Mouse (Mus musculus): ENCODE measurements around the gene Nkx1-1. TPM values are rescaled to one million over a fixed set of nuclear protein-coding genes. Genes with fewer than 3 reads are reported as not detected.
A peak's percentile ranks its signal among the peaks of the same experiment; 100 is the strongest.

The Nkx1-1 gene
- not detected in 2 replicates for polyA plus RNA-seq (2015; fragmentation: Nextera tagmentation; extraction: Ambion mirVana)

GRCm38 (mm10) chr5:33433201-33434138 is at the start of gene Nkx1-1:
TSS of gene Nkx1-1 (minus strand) at chr5:33433976.
- no peak within 1 kb of the TSS for H3K9ac ChIP-seq
- ATAC-seq (replicated peaks; ENCODE audit: insufficient number of reproducible peaks, insufficient read depth, low FRiP score, low read depth), result no peak
- no peaks in the 10 kb centered on the region for H3K36me3 ChIP-seq
- peaks cover 96% of the 10 kb centered on the region for H3K27me3 ChIP-seq
- no peak within 1 kb of the TSS for H3K27ac ChIP-seq
- peaks cover 51% of the 10 kb centered on the region for H3K4me1 ChIP-seq (replicated peaks)
- peak within 1 kb of the TSS; percentile 53 for H3K4me2 ChIP-seq
- no peaks in the 10 kb centered on the region for H3K9me3 ChIP-seq (replicated peaks)
- WGBS, result under 1% methylated on average over 89 of the region's 90 CpGs
- peak within 1 kb of the TSS; percentile 34 for H3K4me3 ChIP-seq

- peaks cover 29% of the 10 kb centered on the region for H3K27me3 ChIP-seq
- ATAC-seq (replicated peaks; ENCODE audit: insufficient number of reproducible peaks, insufficient read depth, low FRiP score, low read depth), result no peak; the same call in 1 of the 2 replicates
- no peak overlapping the region for H3K4me2 ChIP-seq
- 35% methylated on average over 7 of the region's 7 CpGs for WGBS
- H3K9ac ChIP-seq, result no peak overlapping the region
- no peaks in the 10 kb centered on the region for H3K9me3 ChIP-seq (replicated peaks)
- H3K4me1 ChIP-seq (replicated peaks), result peaks cover 19% of the 10 kb centered on the region
- no peak overlapping the region for H3K4me3 ChIP-seq
- H3K27ac ChIP-seq, result no peak overlapping the region
- no peaks in the 10 kb centered on the region for H3K36me3 ChIP-seq
Observed at GRCm38 (mm10) chr5:33481318-33481685, 47.5 kb upstream of the Nkx1-1 start.

- Histone ChIP-seq H3K9ac (no peak overlapping the region), H3K36me3 (no peaks in the 10 kb centered on the region), H3K4me3 (no peak overlapping the region), H3K9me3 (replicated peaks) (no peaks in the 10 kb centered on the region), H3K27me3 (peaks cover 29% of the 10 kb centered on the region), H3K4me2 (no peak overlapping the region), H3K27ac (no peak overlapping the region), H3K4me1 (replicated peaks) (peaks cover 13% of the 10 kb centered on the region)
- ATAC-seq (replicated peaks; ENCODE audit: insufficient number of reproducible peaks, insufficient read depth, low FRiP score, low read depth), result no peak; the same call in 1 of the 2 replicates
- 61% methylated on average over 26 of the region's 26 CpGs for WGBS
Observed at GRCm38 (mm10) chr5:33480582-33481317, 47.0 kb upstream of the Nkx1-1 start.

- Histone ChIP-seq H3K27ac (no peak overlapping the region), H3K36me3 (no peaks in the 10 kb centered on the region), H3K9me3 (replicated peaks) (no peaks in the 10 kb centered on the region), H3K9ac (no peak overlapping the region), H3K4me1 (replicated peaks) (no peaks in the 10 kb centered on the region), H3K4me3 (no peak overlapping the region), H3K27me3 (peaks cover 19% of the 10 kb centered on the region), H3K4me2 (no peak overlapping the region)
- ATAC-seq (replicated peaks; ENCODE audit: insufficient number of reproducible peaks, insufficient read depth, low FRiP score, low read depth), result no peak
- WGBS, result 67% methylated on average over 11 of the region's 11 CpGs
Observed at GRCm38 (mm10) chr5:33465464-33465863, 31.7 kb upstream of the Nkx1-1 start.

GRCm38 (mm10) chr5:33464390-33464789 is 30.6 kb upstream of the Nkx1-1 start:
- WGBS, result 64% methylated on average over 7 of the region's 7 CpGs
- Histone ChIP-seq H3K27me3 (peaks cover 23% of the 10 kb centered on the region), H3K4me2 (no peak overlapping the region), H3K27ac (no peak overlapping the region), H3K36me3 (no peaks in the 10 kb centered on the region), H3K4me3 (no peak overlapping the region), H3K9ac (no peak overlapping the region), H3K9me3 (replicated peaks) (no peaks in the 10 kb centered on the region), H3K4me1 (replicated peaks) (no peaks in the 10 kb centered on the region)
- ATAC-seq (replicated peaks; ENCODE audit: insufficient number of reproducible peaks, insufficient read depth, low FRiP score, low read depth), result no peak

GRCm38 (mm10) chr5:33459111-33459510 is 25.3 kb upstream of the Nkx1-1 start:
- no peak for ATAC-seq (replicated peaks; ENCODE audit: insufficient number of reproducible peaks, insufficient read depth, low FRiP score, low read depth)
- no peaks in the 10 kb centered on the region for H3K9me3 ChIP-seq (replicated peaks)
- peaks cover 12% of the 10 kb centered on the region; the same call in 1 of the 2 replicates for H3K27me3 ChIP-seq
- H3K27ac ChIP-seq, result no peak overlapping the region
- 59% methylated on average over 2 of the region's 2 CpGs for WGBS
- no peak overlapping the region for H3K9ac ChIP-seq
- no peak overlapping the region for H3K4me3 ChIP-seq
- H3K36me3 ChIP-seq, result no peaks in the 10 kb centered on the region
- no peaks in the 10 kb centered on the region for H3K4me1 ChIP-seq (replicated peaks)
- no peak overlapping the region for H3K4me2 ChIP-seq

GRCm38 (mm10) chr5:33458132-33458622 is 24.4 kb upstream of the Nkx1-1 start:
- H3K4me2 ChIP-seq, result no peak overlapping the region
- no peaks in the 10 kb centered on the region for H3K36me3 ChIP-seq
- no peaks in the 10 kb centered on the region for H3K9me3 ChIP-seq (replicated peaks)
- H3K4me3 ChIP-seq, result no peak overlapping the region
- WGBS, result 61% methylated on average over 3 of the region's 3 CpGs
- H3K9ac ChIP-seq, result no peak overlapping the region
- H3K27ac ChIP-seq, result no peak overlapping the region
- no peaks in the 10 kb centered on the region for H3K4me1 ChIP-seq (replicated peaks)
- no peak for ATAC-seq (replicated peaks; ENCODE audit: insufficient number of reproducible peaks, insufficient read depth, low FRiP score, low read depth)
- peaks cover 12% of the 10 kb centered on the region; the same call in 1 of the 2 replicates for H3K27me3 ChIP-seq

GRCm38 (mm10) chr5:33455737-33456136 is 22.0 kb upstream of the Nkx1-1 start:
- no peak overlapping the region for H3K4me2 ChIP-seq
- H3K4me3 ChIP-seq, result no peak overlapping the region
- ATAC-seq (replicated peaks; ENCODE audit: insufficient number of reproducible peaks, insufficient read depth, low FRiP score, low read depth), result no peak
- H3K27ac ChIP-seq, result no peak overlapping the region
- no peaks in the 10 kb centered on the region for H3K4me1 ChIP-seq (replicated peaks)
- H3K36me3 ChIP-seq, result no peaks in the 10 kb centered on the region
- H3K9ac ChIP-seq, result no peak overlapping the region
- peaks cover 12% of the 10 kb centered on the region; the same call in 1 of the 2 replicates for H3K27me3 ChIP-seq
- 44% methylated on average over 8 of the region's 8 CpGs for WGBS
- H3K9me3 ChIP-seq (replicated peaks), result no peaks in the 10 kb centered on the region

GRCm38 (mm10) chr5:33443794-33444193 is 10.0 kb upstream of the Nkx1-1 start:
- no peak overlapping the region for H3K4me2 ChIP-seq
- H3K27me3 ChIP-seq, result peaks cover 71% of the 10 kb centered on the region
- no peak overlapping the region for H3K9ac ChIP-seq
- no peaks in the 10 kb centered on the region for H3K36me3 ChIP-seq
- H3K4me1 ChIP-seq (replicated peaks), result peaks cover 4% of the 10 kb centered on the region
- WGBS, result 51% methylated on average over 9 of the region's 9 CpGs
- no peak overlapping the region for H3K27ac ChIP-seq
- no peaks in the 10 kb centered on the region for H3K9me3 ChIP-seq (replicated peaks)
- ATAC-seq (replicated peaks; ENCODE audit: insufficient number of reproducible peaks, insufficient read depth, low FRiP score, low read depth), result no peak
- H3K4me3 ChIP-seq, result no peak overlapping the region

GRCm38 (mm10) chr5:33442927-33443710 is 9.3 kb upstream of the Nkx1-1 start:
- no peak overlapping the region for H3K27ac ChIP-seq
- H3K9ac ChIP-seq, result 0 out of 2 replicates have a peak overlapping the region, but pooled peaks have one; percentile 22
- peaks cover 6% of the 10 kb centered on the region for H3K4me1 ChIP-seq (replicated peaks)
- peaks cover 73% of the 10 kb centered on the region for H3K27me3 ChIP-seq
- WGBS, result 6% methylated on average over 56 of the region's 56 CpGs
- ATAC-seq (replicated peaks; ENCODE audit: insufficient number of reproducible peaks, insufficient read depth, low FRiP score, low read depth), result no peak
- peak overlapping the region; percentile 37 for H3K4me3 ChIP-seq
- H3K4me2 ChIP-seq, result peak overlapping the region; percentile 65
- H3K36me3 ChIP-seq, result no peaks in the 10 kb centered on the region
- H3K9me3 ChIP-seq (replicated peaks), result no peaks in the 10 kb centered on the region
